Mouse (Mus musculus) liver, postnatal 0 days (tissue): ENCODE data around the gene Srpk2. TPM values are rescaled to one million over a fixed set of nuclear protein-coding genes. Genes with fewer than 3 reads are reported as not detected.
A peak's percentile ranks its signal among the peaks of the same experiment; 100 is the strongest.

Experiments used
- ATAC-seq: fragments of 200-750 bp; cut with Nextera tagmentation; 2 replicates; pipeline ENCODE4 v1.8.0; 2017; ENCODE audit warnings: mild to moderate bottlenecking, moderate library complexity
- DNase-seq: peaks from one replicate; pipeline ENCODE4 v3.0.0-alpha.2; 2016
- H3K27ac ChIP-seq: fragments of 300-500 bp; sonication (generic); 2 replicates; pipeline ENCODE4 v1.5.1; 2014; ENCODE audit warnings: antibody characterized with exemption, moderate library complexity, mild to moderate bottlenecking, low read depth
- H3K27me3 ChIP-seq: fragments of 300-500 bp; sonication (generic); 2 replicates; pipeline ENCODE4 v1.6.1; 2014; ENCODE audit warnings: low read length, control low read depth, mixed read lengths; ENCODE audit not compliant: insufficient read depth
- H3K36me3 ChIP-seq: fragments of 300-500 bp; sonication (generic); replicated peaks from 2 replicates; pipeline ENCODE4 v1.6.1; 2014; ENCODE audit warnings: mild to moderate bottlenecking, control low read depth, low read length, moderate library complexity, mixed read lengths; ENCODE audit not compliant: insufficient read depth
- H3K4me1 ChIP-seq: fragments of 300-500 bp; sonication (generic); 2 replicates; pipeline ENCODE4 v1.6.1; 2014; ENCODE audit warnings: antibody characterized with exemption, mild to moderate bottlenecking, control low read depth; ENCODE audit not compliant: insufficient read depth
- H3K4me2 ChIP-seq: fragments of 300-500 bp; sonication (generic); 2 replicates; pipeline ENCODE4 v1.6.1; 2014; ENCODE audit warnings: low read depth, mild to moderate bottlenecking, low read length, moderate library complexity, mixed read lengths
- H3K4me3 ChIP-seq: fragments of 300-500 bp; sonication (generic); 2 replicates; pipeline ENCODE4 v1.5.1; 2014; ENCODE audit warnings: low read depth, low read length
- H3K9ac ChIP-seq: fragments of 300-500 bp; sonication (generic); replicated peaks from 2 replicates; pipeline ENCODE4 v1.6.1; 2014; ENCODE audit warnings: mild to moderate bottlenecking, moderate library complexity
- H3K9me3 ChIP-seq: fragments of 300-500 bp; sonication (generic); 2 replicates; pipeline ENCODE4 v1.6.1; 2016; ENCODE audit warnings: mild to moderate bottlenecking, control low read depth, low read length, mixed read lengths
- CTCF ChIP-seq: sonication (generic); IDR thresholded peaks from 2 replicates; pipeline ENCODE4 v1.5.1; 2016; ENCODE audit warnings: antibody characterized with exemption, low read depth
- EP300 ChIP-seq: IDR thresholded peaks from 2 replicates; pipeline ENCODE4 v1.6.1; 2016; ENCODE audit warnings: antibody characterized with exemption, low read depth, mild to moderate bottlenecking
- WGBS: fragments of 180-500 bp; shearing (Covaris S2); extraction: QIAGEN DNeasy Blood & Tissue Kit; methylation state at CpG from one replicate; pipeline ENCODE4 v1.1.7; 2014; ENCODE audit not compliant: insufficient replicate concordance; 5-methylcytosine and 5-hydroxymethylcytosine counted together
- polyA plus RNA-seq: library from polyadenylated mRNA; unstranded; fragments of >200 nt; fragmentation: Nextera tagmentation; extraction: Ambion mirVana; gene quantifications from 2 replicates; pipeline ENCODE4 v1.2.1, GENCODE M21; 2015

The Srpk2 gene
- polyA plus RNA-seq, 1 experiment from 2014 or later: 10.9 TPM

GRCm38 (mm10) chr5:23587614-23588013, 96.8 kb downstream of the Srpk2 start:
- no peak overlapping the region for H3K4me3 ChIP-seq
- TF ChIP-seq EP300: no peak
- TF ChIP-seq CTCF: no peak
- H3K9ac ChIP-seq: no peak overlapping the region
- no peaks in the 10 kb centered on the region for H3K27me3 ChIP-seq
- H3K9me3 ChIP-seq: no peaks in the 10 kb centered on the region
- DNase-seq: no peak
- peak overlapping the region; percentile 60 for H3K27ac ChIP-seq
- no peaks in the 10 kb centered on the region for H3K4me1 ChIP-seq
- ATAC-seq: no peak
- H3K36me3 ChIP-seq: no peaks in the 10 kb centered on the region
- no peak overlapping the region for H3K4me2 ChIP-seq
- 75% methylated on average over 2 of the region's 2 CpGs for WGBS

DNA sequence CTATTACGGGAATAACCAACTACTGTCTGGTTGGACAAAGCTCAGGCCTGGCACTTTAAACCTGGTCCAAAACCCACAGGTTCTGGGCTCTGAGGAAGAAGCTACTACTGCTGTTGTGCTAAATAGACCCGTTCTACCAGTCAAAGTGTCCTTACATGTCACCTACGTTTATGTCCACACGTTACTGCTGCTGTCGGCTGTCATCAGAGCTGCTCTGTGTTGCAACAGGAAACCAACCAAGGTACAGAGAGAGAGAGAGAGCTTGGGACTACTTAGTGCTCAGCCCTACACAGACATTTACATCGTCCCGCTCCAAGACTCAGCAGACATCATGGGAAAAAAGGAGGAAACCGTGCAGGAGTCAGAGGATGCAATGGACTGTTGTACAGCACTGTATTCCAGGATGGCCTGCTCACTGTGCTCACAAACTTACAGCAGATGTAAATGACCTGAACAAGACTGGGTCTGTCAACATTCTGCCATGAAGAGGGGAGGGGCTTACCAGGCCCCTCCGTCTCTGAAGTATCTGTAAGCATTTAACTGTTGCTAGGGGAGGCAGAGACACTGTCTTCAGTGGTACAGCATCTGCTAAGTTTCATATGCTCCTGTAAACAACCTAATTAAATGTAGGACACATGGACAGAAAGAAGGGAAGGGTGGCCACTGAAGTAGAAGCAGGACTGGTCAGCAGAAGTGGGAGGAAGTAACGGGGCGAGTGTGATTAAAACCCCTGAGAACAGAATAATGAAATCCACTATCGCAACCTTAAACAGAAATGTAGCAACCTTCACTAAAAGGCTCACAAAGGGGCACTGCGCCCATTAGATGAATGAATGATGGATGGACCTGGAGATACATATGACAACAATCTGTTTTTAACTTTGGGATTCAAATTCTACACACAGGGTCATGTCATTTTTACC, 97.6 kb downstream of the Srpk2 start:
- peak; percentile 36 for DNase-seq
- no peaks in the 10 kb centered on the region for H3K27me3 ChIP-seq
- H3K4me3 ChIP-seq: no peak overlapping the region
- H3K36me3 ChIP-seq: no peaks in the 10 kb centered on the region
- H3K9me3 ChIP-seq: no peaks in the 10 kb centered on the region
- WGBS: 65% methylated on average over 13 of the region's 13 CpGs
- peak; percentile 78 for ATAC-seq
- H3K9ac ChIP-seq: no peak overlapping the region
- no peaks in the 10 kb centered on the region for H3K4me1 ChIP-seq
- TF ChIP-seq EP300: no peak
- TF ChIP-seq CTCF: no peak
- peak overlapping the region; percentile 60 for H3K27ac ChIP-seq
- peak overlapping the region; percentile 46 for H3K4me2 ChIP-seq

DNA sequence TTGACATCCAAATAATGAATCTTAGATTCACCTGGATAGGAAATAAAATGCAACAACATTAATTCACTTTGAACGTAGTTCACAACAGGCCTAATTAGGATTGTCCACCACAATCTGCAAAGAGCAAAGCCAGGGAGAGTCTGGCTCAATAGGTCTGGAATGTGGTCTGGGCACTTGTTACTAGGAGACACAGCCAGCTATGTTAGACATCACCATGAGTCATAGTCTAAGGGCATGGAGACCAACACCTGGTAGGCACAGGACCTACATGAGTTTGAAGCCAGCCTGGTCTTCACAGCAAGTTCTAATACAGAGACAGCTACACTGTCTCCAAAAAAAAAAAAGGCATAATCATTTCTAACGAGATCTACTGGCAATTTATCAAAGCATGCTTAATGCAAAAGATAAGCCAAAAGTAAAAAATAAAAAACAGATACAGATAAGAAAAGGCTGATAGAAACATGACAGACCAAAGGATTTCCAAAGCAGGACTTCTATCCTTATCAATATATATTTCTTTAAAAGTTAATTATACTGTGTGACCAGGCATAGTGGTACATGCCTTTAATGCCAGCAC, 102.8 kb downstream of the Srpk2 start:
- H3K4me3 ChIP-seq: no peak overlapping the region
- no peaks in the 10 kb centered on the region for H3K9me3 ChIP-seq
- H3K4me1 ChIP-seq: peaks cover 12% of the 10 kb centered on the region; the same call in 1 of the 2 replicates
- TF ChIP-seq EP300: no peak
- no peak for TF ChIP-seq CTCF
- H3K27ac ChIP-seq: no peak overlapping the region
- DNase-seq (no peak), ATAC-seq (no peak)
- no peaks in the 10 kb centered on the region for H3K36me3 ChIP-seq
- WGBS: 71% methylated on average over 2 of the region's 2 CpGs
- H3K9ac ChIP-seq: no peak overlapping the region
- no peak overlapping the region for H3K4me2 ChIP-seq
- no peaks in the 10 kb centered on the region for H3K27me3 ChIP-seq

- Histone ChIP-seq H3K27me3 (no peaks in the 10 kb centered on the region), H3K4me2 (no peak overlapping the region), H3K4me1 (peaks cover 14% of the 10 kb centered on the region; the same call in 1 of the 2 replicates), H3K9me3 (no peaks in the 10 kb centered on the region), H3K36me3 (no peaks in the 10 kb centered on the region), H3K9ac (no peak overlapping the region), H3K4me3 (no peak overlapping the region), H3K27ac (no peak overlapping the region)
- no peak for ATAC-seq
- WGBS: 72% methylated on average over 3 of the region's 3 CpGs
- no peak for DNase-seq
- TF ChIP-seq CTCF (no peak), EP300 (no peak)
These were observed 105.1 kb downstream of the Srpk2 start for GRCm38 (mm10) chr5:23579120-23579880.

DNA sequence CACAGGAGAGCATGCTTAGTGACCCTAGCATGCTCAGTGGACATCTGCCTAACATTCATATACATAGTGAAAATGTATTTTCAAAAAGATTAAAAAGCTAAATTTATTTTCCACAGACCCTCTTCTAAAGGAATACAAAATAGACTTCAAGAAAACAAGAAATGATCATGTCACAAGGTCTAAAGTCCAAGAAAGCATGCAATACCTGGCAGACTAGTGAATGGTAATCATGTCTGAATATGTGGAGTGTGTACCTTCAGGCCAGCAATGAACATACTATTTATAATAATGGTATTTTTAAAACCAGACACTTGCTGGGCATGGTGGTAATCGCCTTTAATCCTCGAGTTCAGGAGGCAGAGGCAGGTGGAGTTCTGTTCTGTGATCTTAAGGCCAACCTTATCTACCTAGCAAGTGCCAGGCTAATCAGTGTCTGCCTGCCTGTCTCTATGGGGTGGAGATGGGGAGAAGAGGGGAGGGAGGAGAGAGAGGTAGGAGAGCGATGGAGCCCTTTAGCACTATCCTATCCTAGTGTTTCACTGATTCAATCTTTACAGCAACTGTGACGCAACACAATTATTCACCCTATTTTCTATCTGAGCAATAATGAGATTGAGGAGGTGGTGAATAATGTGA, 106.0 kb downstream of the Srpk2 start:
- Histone ChIP-seq H3K4me1 (peaks cover 14% of the 10 kb centered on the region; the same call in 1 of the 2 replicates), H3K27ac (no peak overlapping the region), H3K36me3 (no peaks in the 10 kb centered on the region), H3K9me3 (no peaks in the 10 kb centered on the region), H3K9ac (no peak overlapping the region), H3K27me3 (no peaks in the 10 kb centered on the region), H3K4me2 (no peak overlapping the region), H3K4me3 (no peak overlapping the region)
- no peak for DNase-seq
- WGBS: 69% methylated on average over 4 of the region's 4 CpGs
- no peak for ATAC-seq
- no peak for TF ChIP-seq EP300
- TF ChIP-seq CTCF: no peak
